Mouse (Mus musculus): Measurements from ENCODE around the gene Clcf1.
"Not testable (repeated sequence)": the region's sequence is repeated elsewhere in the genome, so short reads cannot be mapped to it uniquely, and the experiment has no call there.

Gene Clcf1

GRCm38 (mm10) chr19:4244775-4245174 is 30.7 kb downstream of the Clcf1 start:
- no peak for DNase-seq (ENCODE audit: inconsistent age in 2 of 2, low spot score in 1 of 2)

- no peak for DNase-seq (ENCODE audit: inconsistent age in 2 of 2, low spot score in 1 of 2)
These were observed 33.0 kb downstream of the Clcf1 start for GRCm38 (mm10) chr19:4247010-4247409.

GRCm38 (mm10) chr19:4248683-4249082 is 34.6 kb downstream of the Clcf1 start:
- not testable (repeated sequence) for DNase-seq (ENCODE audit: inconsistent age in 2 of 2, low spot score in 1 of 2)

GRCm38 (mm10) chr19:4254230-4254629 is 40.2 kb downstream of the Clcf1 start:
- no peak for DNase-seq (ENCODE audit: inconsistent age in 2 of 2, low spot score in 1 of 2)

GRCm38 (mm10) chr19:4255583-4256162 is 41.6 kb downstream of the Clcf1 start:
- no peak for DNase-seq (ENCODE audit: inconsistent age in 2 of 2, low spot score in 1 of 2)

GRCm38 (mm10) chr19:4257216-4257896 is 43.3 kb downstream of the Clcf1 start:
- peak; percentile 92 to 98 for DNase-seq (ENCODE audit: inconsistent age in 2 of 2, low spot score in 1 of 2)

GRCm38 (mm10) chr19:4257897-4258252 is 43.8 kb downstream of the Clcf1 start:
- no peak for DNase-seq (ENCODE audit: inconsistent age in 2 of 2, low spot score in 1 of 2)

- DNase-seq (ENCODE audit: inconsistent age in 2 of 2, low spot score in 1 of 2), result no peak
These were observed 47.1 kb downstream of the Clcf1 start for GRCm38 (mm10) chr19:4261038-4261698.

GRCm38 (mm10) chr19:4262756-4263155 is 48.7 kb downstream of the Clcf1 start:
- no peak for DNase-seq (ENCODE audit: inconsistent age in 2 of 2, low spot score in 1 of 2)

- no peak for DNase-seq (ENCODE audit: inconsistent age in 2 of 2, low spot score in 1 of 2)
These were observed 49.7 kb downstream of the Clcf1 start for GRCm38 (mm10) chr19:4263702-4264101.

- DNase-seq (ENCODE audit: inconsistent age in 2 of 2, low spot score in 1 of 2), result peak in 1 of 2 experiments; percentile 56
These were observed 50.2 kb downstream of the Clcf1 start for GRCm38 (mm10) chr19:4264171-4264780.

GRCm38 (mm10) chr19:4265956-4266355 is 51.9 kb downstream of the Clcf1 start:
- DNase-seq (ENCODE audit: inconsistent age in 2 of 2, low spot score in 1 of 2), result no peak

- DNase-seq (ENCODE audit: inconsistent age in 2 of 2, low spot score in 1 of 2), result peak; percentile 87 to 94
These were observed 54.7 kb downstream of the Clcf1 start, which contains the start of gene Ssh3 for GRCm38 (mm10) chr19:4268566-4269361. Gene Ssh3, minus strand, starts transcription at chr19:4269180.

GRCm38 (mm10) chr19:4270187-4270586 is 56.1 kb downstream of the Clcf1 start:
- DNase-seq (ENCODE audit: inconsistent age in 2 of 2, low spot score in 1 of 2), result peak; percentile 65 to 83

- no peak for DNase-seq (ENCODE audit: inconsistent age in 2 of 2, low spot score in 1 of 2)
These were observed 56.9 kb downstream of the Clcf1 start for GRCm38 (mm10) chr19:4270972-4271371.

Data from adrenal gland, adult (tissue).